Mouse (Mus musculus): Measurements from ENCODE around the gene Pigm. TPM values are rescaled to one million over a fixed set of nuclear protein-coding genes. Genes with fewer than 3 reads are reported as not detected.

Pigm gene
- total and polyA plus RNA-seq, 2 experiments from 2014 or later: 2.2 to 11.5 TPM

DNA sequence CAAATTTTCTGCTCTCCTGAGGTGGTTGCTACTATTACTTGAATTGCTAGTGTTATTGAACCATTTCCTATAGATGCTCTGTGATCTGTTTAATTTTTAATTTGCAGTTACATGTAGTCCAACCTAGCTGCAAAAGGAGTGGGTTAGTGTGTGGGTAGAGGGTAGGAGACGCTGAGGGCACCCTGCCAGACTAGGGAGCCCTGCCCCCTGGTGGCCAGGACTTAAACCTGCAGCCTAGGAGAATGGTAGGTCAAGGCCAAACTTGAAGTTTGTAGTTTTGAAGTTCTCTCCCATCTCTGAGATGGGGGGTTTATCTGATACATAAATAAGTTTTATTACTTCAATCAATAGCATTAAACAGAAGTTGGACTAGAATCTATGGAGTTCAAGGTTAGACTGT is 18.8 kb upstream of the Pigm start:
- Histone ChIP-seq H3K9me3 (ENCODE audit: low read length) (no peaks in the 10 kb centered on the region), H3K4me1 (ENCODE audit: insufficient read depth, low read length) (no peaks in the 10 kb centered on the region), H3K27me3 (ENCODE audit: insufficient read depth, low read length) (no peaks in the 10 kb centered on the region), H3K36me3 (ENCODE audit: insufficient read depth, low read length) (no peaks in the 10 kb centered on the region), H3K9ac (replicated peaks; ENCODE audit: low read length, poor library complexity, severe bottlenecking) (no peak overlapping the region), H3K4me2 (ENCODE audit: low read depth, low read length, poor library complexity, severe bottlenecking) (no peak overlapping the region), H3K27ac (ENCODE audit: low read depth, low read length) (no peak overlapping the region), H3K4me3 (ENCODE audit: low read depth, low read length) (no peak overlapping the region)
- 0% methylated on average over 1 of the region's 1 CpGs for WGBS
- DNase-seq (ENCODE audit: low spot score): peak; percentile 50
- peak; percentile 84 for TF ChIP-seq CTCF (IDR thresholded peaks at IDR 0.05)
- ATAC-seq (ENCODE audit: low FRiP score): no peak

- no peak overlapping the region for H3K4me2 ChIP-seq (ENCODE audit: low read depth, low read length, poor library complexity, severe bottlenecking)
- H3K4me1 ChIP-seq (ENCODE audit: insufficient read depth, low read length): no peaks in the 10 kb centered on the region
- H3K9me3 ChIP-seq (ENCODE audit: low read length): no peaks in the 10 kb centered on the region
- no peak overlapping the region for H3K4me3 ChIP-seq (ENCODE audit: low read depth, low read length)
- H3K9ac ChIP-seq (replicated peaks; ENCODE audit: low read length, poor library complexity, severe bottlenecking): no peak overlapping the region
- DNase-seq (ENCODE audit: low spot score) (no peak), ATAC-seq (ENCODE audit: low FRiP score) (no peak)
- no peak overlapping the region for H3K27ac ChIP-seq (ENCODE audit: low read depth, low read length)
- no peak for TF ChIP-seq CTCF (IDR thresholded peaks at IDR 0.05)
- H3K36me3 ChIP-seq (ENCODE audit: insufficient read depth, low read length): no peaks in the 10 kb centered on the region
- no peaks in the 10 kb centered on the region for H3K27me3 ChIP-seq (ENCODE audit: insufficient read depth, low read length)
- 58% methylated on average over 10 of the region's 10 CpGs for WGBS
Observed at GRCm38 (mm10) chr1:172358341-172358740, 18.0 kb upstream of the Pigm start.

- ATAC-seq (ENCODE audit: low FRiP score): peak; percentile 60
- H3K36me3 ChIP-seq (ENCODE audit: insufficient read depth, low read length): no peaks in the 10 kb centered on the region
- no peak overlapping the region for H3K4me3 ChIP-seq (ENCODE audit: low read depth, low read length)
- H3K27me3 ChIP-seq (ENCODE audit: insufficient read depth, low read length): no peaks in the 10 kb centered on the region
- H3K9me3 ChIP-seq (ENCODE audit: low read length): no peaks in the 10 kb centered on the region
- no peak overlapping the region for H3K4me2 ChIP-seq (ENCODE audit: low read depth, low read length, poor library complexity, severe bottlenecking)
- H3K4me1 ChIP-seq (ENCODE audit: insufficient read depth, low read length): no peaks in the 10 kb centered on the region
- peak; percentile 83 for TF ChIP-seq CTCF (IDR thresholded peaks at IDR 0.05)
- no peak overlapping the region for H3K9ac ChIP-seq (replicated peaks; ENCODE audit: low read length, poor library complexity, severe bottlenecking)
- DNase-seq (ENCODE audit: low spot score): peak; percentile 80
- H3K27ac ChIP-seq (ENCODE audit: low read depth, low read length): no peak overlapping the region
- 10% methylated on average over 6 of the region's 6 CpGs for WGBS
Observed at GRCm38 (mm10) chr1:172364684-172365083, 11.7 kb upstream of the Pigm start.

- Histone ChIP-seq H3K9me3 (ENCODE audit: low read length) (no peaks in the 10 kb centered on the region), H3K4me2 (ENCODE audit: low read depth, low read length, poor library complexity, severe bottlenecking) (peak overlapping the region; percentile 7; the same call in 1 of the 2 replicates), H3K36me3 (ENCODE audit: insufficient read depth, low read length) (no peaks in the 10 kb centered on the region), H3K4me1 (ENCODE audit: insufficient read depth, low read length) (no peaks in the 10 kb centered on the region), H3K4me3 (ENCODE audit: low read depth, low read length) (no peak overlapping the region), H3K27me3 (ENCODE audit: insufficient read depth, low read length) (no peaks in the 10 kb centered on the region), H3K9ac (replicated peaks; ENCODE audit: low read length, poor library complexity, severe bottlenecking) (no peak overlapping the region), H3K27ac (ENCODE audit: low read depth, low read length) (no peak overlapping the region)
- WGBS: 31% methylated on average over 23 of the region's 23 CpGs
- DNase-seq (ENCODE audit: low spot score) (peak; percentile 58), ATAC-seq (ENCODE audit: low FRiP score) (peak; percentile 65)
- TF ChIP-seq CTCF (IDR thresholded peaks at IDR 0.05): peak; percentile 74
Observed at GRCm38 (mm10) chr1:172368768-172369418, 7.5 kb upstream of the Pigm start.

GRCm38 (mm10) chr1:172376758-172377458 is 562 bp downstream of the Pigm start:
- no peak for TF ChIP-seq CTCF (IDR thresholded peaks at IDR 0.05)
- H3K27ac ChIP-seq (ENCODE audit: low read depth, low read length): peak overlapping the region; percentile 67
- H3K4me3 ChIP-seq (ENCODE audit: low read depth, low read length): peak overlapping the region; percentile 73
- ATAC-seq (ENCODE audit: low FRiP score) (peak; percentile 82), DNase-seq (ENCODE audit: low spot score) (no peak)
- peaks cover 13% of the 10 kb centered on the region; the same call in 1 of the 2 replicates for H3K4me1 ChIP-seq (ENCODE audit: insufficient read depth, low read length)
- no peaks in the 10 kb centered on the region for H3K36me3 ChIP-seq (ENCODE audit: insufficient read depth, low read length)
- peak overlapping the region; percentile 99 for H3K4me2 ChIP-seq (ENCODE audit: low read depth, low read length, poor library complexity, severe bottlenecking)
- H3K9ac ChIP-seq (replicated peaks; ENCODE audit: low read length, poor library complexity, severe bottlenecking): peak overlapping the region; percentile 75
- H3K9me3 ChIP-seq (ENCODE audit: low read length): no peaks in the 10 kb centered on the region
- WGBS: 4% methylated on average over 62 of the region's 62 CpGs
- no peaks in the 10 kb centered on the region for H3K27me3 ChIP-seq (ENCODE audit: insufficient read depth, low read length)

- no peak for ATAC-seq (ENCODE audit: low FRiP score)
- DNase-seq (ENCODE audit: low spot score): no peak
- WGBS: 68% methylated on average over 10 of the region's 10 CpGs
- TF ChIP-seq CTCF (IDR thresholded peaks at IDR 0.05): no peak
- H3K27me3 ChIP-seq (ENCODE audit: insufficient read depth, low read length): no peaks in the 10 kb centered on the region
- no peak overlapping the region for H3K4me2 ChIP-seq (ENCODE audit: low read depth, low read length, poor library complexity, severe bottlenecking)
- H3K4me3 ChIP-seq (ENCODE audit: low read depth, low read length): no peak overlapping the region
- H3K9ac ChIP-seq (replicated peaks; ENCODE audit: low read length, poor library complexity, severe bottlenecking): no peak overlapping the region
- no peak overlapping the region for H3K27ac ChIP-seq (ENCODE audit: low read depth, low read length)
- no peaks in the 10 kb centered on the region for H3K9me3 ChIP-seq (ENCODE audit: low read length)
- peaks cover 13% of the 10 kb centered on the region; the same call in 1 of the 2 replicates for H3K4me1 ChIP-seq (ENCODE audit: insufficient read depth, low read length)
- H3K36me3 ChIP-seq (ENCODE audit: insufficient read depth, low read length): 0 out of 2 replicates have a peak, but pooled peaks cover 4% of the 10 kb centered on the region
Observed at GRCm38 (mm10) chr1:172380066-172380465, 3.7 kb downstream of the Pigm start.
